Mouse (Mus musculus) limb, embryonic 14.5 days (tissue): ENCODE data around the gene Sun2. TPM values are rescaled to one million over a fixed set of nuclear protein-coding genes. Genes with fewer than 3 reads are reported as not detected.
A peak's percentile ranks its signal among the peaks of the same experiment; 100 is the strongest.

Experiments
- ATAC-seq: fragments of 200-750 bp; cut with Nextera tagmentation; 2 replicates; pipeline ENCODE4 v1.8.0; 2017; ENCODE audit warnings: low read depth, moderate number of reproducible peaks, moderate TSS enrichment; ENCODE audit not compliant: low FRiP score
- DNase-seq: peaks from one replicate; pipeline ENCODE4 v3.0.0-alpha.2; 2015; ENCODE audit warnings: low spot score
- H3K27ac ChIP-seq: fragments of 300-500 bp; sonication (generic); replicated peaks from 2 replicates; pipeline ENCODE4 v1.5.1; 2014; ENCODE audit warnings: low read depth, mild to moderate bottlenecking, low read length, moderate library complexity, mixed read lengths
- H3K27me3 ChIP-seq: fragments of 300-500 bp; sonication (generic); 2 replicates; pipeline ENCODE4 v1.6.1; 2014; ENCODE audit warnings: low read length, mixed read lengths; ENCODE audit not compliant: control insufficient read depth, insufficient read depth
- H3K36me3 ChIP-seq: fragments of 300-500 bp; sonication (generic); 2 replicates; pipeline ENCODE4 v1.6.1; 2014; ENCODE audit warnings: mild to moderate bottlenecking, low read length, moderate library complexity, mixed read lengths; ENCODE audit not compliant: control insufficient read depth, insufficient read depth
- H3K4me1 ChIP-seq: fragments of 300-500 bp; sonication (generic); 2 replicates; pipeline ENCODE4 v1.6.1; 2014; ENCODE audit warnings: antibody characterized with exemption, low read length, mixed read lengths; ENCODE audit not compliant: control insufficient read depth, insufficient read depth
- H3K4me2 ChIP-seq: fragments of 300-500 bp; sonication (generic); replicated peaks from 2 replicates; pipeline ENCODE4 v1.6.1; 2014; ENCODE audit warnings: low read depth, mild to moderate bottlenecking, low read length, moderate library complexity; ENCODE audit not compliant: severe bottlenecking
- H3K4me3 ChIP-seq: fragments of 300-500 bp; sonication (generic); replicated peaks from 2 replicates; pipeline ENCODE4 v1.5.1; 2014; ENCODE audit warnings: low read length
- H3K9ac ChIP-seq: fragments of 300-500 bp; sonication (generic); 2 replicates; pipeline ENCODE4 v1.6.1; 2014; ENCODE audit warnings: mild to moderate bottlenecking, low read depth, low read length, moderate library complexity; ENCODE audit not compliant: severe bottlenecking
- H3K9me3 ChIP-seq: fragments of 300-500 bp; sonication (generic); 2 replicates; pipeline ENCODE4 v1.6.1; 2016; ENCODE audit warnings: low read length; ENCODE audit not compliant: control insufficient read depth
- POLR2A ChIP-seq: fragments of 200-500 bp; IDR thresholded peaks from 2 replicates; pipeline ENCODE4 v1.8.0; 2012; ENCODE audit warnings: inconsistent platforms, mild to moderate bottlenecking, moderate library complexity, borderline replicate concordance; ENCODE audit not compliant: insufficient read depth, insufficient read length; ENCODE audit errors: extremely low read depth
- WGBS: fragments of 180-500 bp; shearing (Covaris S2); extraction: QIAGEN DNeasy Blood & Tissue Kit; methylation state at CpG from one replicate; pipeline ENCODE4 v1.1.7; 2014; 5-methylcytosine and 5-hydroxymethylcytosine counted together
- polyA plus RNA-seq, 2 experiments: library from polyadenylated mRNA; depleted of rRNA in 1 of 2; stranded (reverse) in 1 of 2; unstranded in 1 of 2; fragments of >200 nt; fragmentation: Nextera tagmentation in 1 of 2; extraction: Ambion mirVana in 1 of 2; gene quantifications; 2 replicates each; pipeline versions ENCODE4 v1.2.1 to v1.2.3; 2012 to 2014

Gene Sun2
- polyA plus RNA-seq (2012; rRNA removed) (37.9 and 46.8 TPM in 2 replicates), polyA plus RNA-seq (2014; fragmentation: Nextera tagmentation; extraction: Ambion mirVana) (6.9 and 8.0 TPM in 2 replicates)

DNA sequence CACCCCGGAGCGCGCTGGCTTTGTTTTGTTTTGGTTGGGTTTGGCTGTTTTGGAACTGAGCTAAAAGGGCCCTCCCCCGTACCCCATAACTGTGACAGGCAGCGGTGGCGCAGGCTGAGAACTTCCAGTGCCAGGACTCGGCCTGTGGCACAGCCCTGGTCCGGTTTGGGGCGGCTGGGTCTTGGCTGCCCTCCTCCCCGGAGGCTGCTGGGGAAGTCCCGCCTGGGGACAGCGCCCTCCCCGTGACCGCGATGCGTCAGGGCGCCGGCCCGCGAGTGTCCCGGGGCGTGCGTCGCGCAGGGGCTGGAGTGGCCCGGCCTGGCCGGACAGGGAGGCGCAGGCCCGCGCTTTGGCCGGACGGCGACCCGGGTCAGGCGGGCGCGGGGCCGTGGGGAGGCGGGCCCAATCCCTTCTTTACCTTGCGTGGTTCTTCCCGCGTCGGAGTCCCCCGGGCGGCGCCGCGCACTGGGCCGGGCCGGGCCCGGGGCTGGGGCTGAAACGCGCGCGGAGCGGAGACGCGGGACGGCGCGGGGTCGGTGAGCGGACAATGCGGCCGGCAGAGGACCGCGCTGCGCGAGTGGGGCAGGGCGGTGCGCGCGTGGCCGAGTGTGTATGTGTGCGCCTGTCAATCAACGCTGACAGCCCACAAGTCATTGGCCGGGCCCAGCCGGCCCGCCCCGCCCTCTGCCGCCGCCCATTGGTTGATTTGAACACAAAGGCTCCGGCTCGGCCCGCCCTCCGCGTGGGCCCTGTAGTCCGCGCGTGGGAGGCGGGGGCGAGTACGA, at the start of gene Sun2:
Sun2 (minus strand) TSS at position 616 of the 785 bp plus-strand sequence.
- WGBS = under 1% methylated on average over 62 of the region's 93 CpGs
- peak within 1 kb of the TSS; percentile 61 for H3K4me2 ChIP-seq
- no peaks in the 10 kb centered on the region for H3K9me3 ChIP-seq
- H3K9ac ChIP-seq = peak within 1 kb of the TSS; percentile 88
- peak within 1 kb of the TSS; percentile 97 for H3K4me3 ChIP-seq
- TF ChIP-seq POLR2A = no peak
- DNase-seq (peak; percentile 91), ATAC-seq (peak; percentile 94)
- no peaks in the 10 kb centered on the region for H3K27me3 ChIP-seq
- peaks cover 12% of the 10 kb centered on the region for H3K4me1 ChIP-seq
- H3K36me3 ChIP-seq = peaks cover 19% of the 10 kb centered on the region
- H3K27ac ChIP-seq = 0 out of 2 replicates have a peak within 1 kb of the TSS, but pooled peaks have one; percentile 38

DNA sequence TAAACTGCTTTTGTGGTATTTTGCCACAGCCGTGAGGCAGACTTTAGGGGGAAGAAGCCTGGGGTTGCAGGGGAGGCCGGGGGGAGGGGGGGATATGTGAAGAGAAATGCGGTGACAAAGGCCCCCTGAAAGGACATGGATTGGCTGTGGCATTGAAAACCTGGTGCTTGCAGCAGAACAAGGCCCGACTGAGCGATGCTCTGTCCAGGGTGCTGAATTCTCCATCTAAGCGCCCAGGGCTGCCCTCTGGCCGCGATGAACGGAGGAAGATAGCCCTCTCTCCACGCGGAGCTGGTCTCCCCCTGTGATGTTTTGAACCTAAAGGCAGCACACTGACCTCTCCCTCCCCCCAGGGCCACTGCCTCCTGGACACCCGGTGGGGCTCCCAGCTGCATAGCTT, 49.2 kb upstream of the Sun2 start:
- H3K27me3 ChIP-seq = no peaks in the 10 kb centered on the region
- WGBS = 2% methylated on average over 12 of the region's 12 CpGs
- no peaks in the 10 kb centered on the region for H3K4me1 ChIP-seq
- no peak overlapping the region for H3K9ac ChIP-seq
- DNase-seq (peak; percentile 83), ATAC-seq (no peak)
- no peaks in the 10 kb centered on the region for H3K36me3 ChIP-seq
- H3K9me3 ChIP-seq = no peaks in the 10 kb centered on the region
- no peak overlapping the region for H3K4me2 ChIP-seq
- no peak overlapping the region for H3K4me3 ChIP-seq
- no peak for TF ChIP-seq POLR2A
- no peak overlapping the region for H3K27ac ChIP-seq

- WGBS = 80% methylated on average over 6 of the region's 6 CpGs
- Histone ChIP-seq H3K9ac (no peak overlapping the region), H3K9me3 (no peaks in the 10 kb centered on the region), H3K4me2 (no peak overlapping the region), H3K27ac (no peak overlapping the region), H3K27me3 (no peaks in the 10 kb centered on the region), H3K4me3 (no peak overlapping the region), H3K4me1 (no peaks in the 10 kb centered on the region), H3K36me3 (no peaks in the 10 kb centered on the region)
- no peak for ATAC-seq
- no peak for DNase-seq
- no peak for TF ChIP-seq POLR2A
These were observed 48.6 kb upstream of the Sun2 start for GRCm38 (mm10) chr15:79790905-79791304.

GRCm38 (mm10) chr15:79790111-79790510, 47.8 kb upstream of the Sun2 start:
- Histone ChIP-seq H3K9me3 (no peaks in the 10 kb centered on the region), H3K27ac (no peak overlapping the region), H3K4me1 (no peaks in the 10 kb centered on the region), H3K9ac (no peak overlapping the region), H3K4me2 (no peak overlapping the region), H3K27me3 (no peaks in the 10 kb centered on the region), H3K4me3 (no peak overlapping the region), H3K36me3 (no peaks in the 10 kb centered on the region)
- WGBS = 50% methylated on average over 8 of the region's 8 CpGs
- ATAC-seq = no peak
- DNase-seq = no peak
- TF ChIP-seq POLR2A = no peak

GRCm38 (mm10) chr15:79787815-79788214, 45.5 kb upstream of the Sun2 start:
- no peak for TF ChIP-seq POLR2A
- 67% methylated on average over 8 of the region's 8 CpGs for WGBS
- no peaks in the 10 kb centered on the region for H3K9me3 ChIP-seq
- H3K27ac ChIP-seq = no peak overlapping the region
- H3K4me2 ChIP-seq = no peak overlapping the region
- DNase-seq (no peak), ATAC-seq (no peak)
- H3K27me3 ChIP-seq = no peaks in the 10 kb centered on the region
- no peaks in the 10 kb centered on the region for H3K36me3 ChIP-seq
- H3K4me3 ChIP-seq = no peak overlapping the region
- H3K9ac ChIP-seq = no peak overlapping the region
- H3K4me1 ChIP-seq = no peaks in the 10 kb centered on the region

DNA sequence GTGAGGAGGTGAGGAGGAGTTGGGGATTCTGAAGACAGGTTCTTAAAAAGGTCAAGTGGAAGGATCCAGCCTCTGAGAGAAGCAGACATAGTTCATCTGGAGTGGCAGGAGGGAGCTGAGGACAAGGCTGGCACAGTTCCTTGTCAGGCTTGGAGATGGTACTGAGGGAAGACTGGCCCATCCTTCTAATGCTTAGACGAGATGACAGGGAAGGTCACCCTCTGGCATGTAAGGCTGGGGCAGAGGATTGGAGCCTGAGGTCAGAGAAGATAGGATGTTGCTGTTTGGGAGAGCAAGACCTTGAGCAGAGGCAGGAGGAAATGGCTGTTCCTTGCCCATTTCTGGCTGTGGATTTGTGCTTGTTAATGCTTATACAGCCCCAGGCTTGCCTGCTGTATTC, 42.7 kb upstream of the Sun2 start:
- no peak for TF ChIP-seq POLR2A
- ATAC-seq = no peak
- no peak overlapping the region for H3K4me3 ChIP-seq
- no peaks in the 10 kb centered on the region for H3K36me3 ChIP-seq
- no peak for DNase-seq
- no peak overlapping the region for H3K27ac ChIP-seq
- H3K9me3 ChIP-seq = no peaks in the 10 kb centered on the region
- H3K4me1 ChIP-seq = no peaks in the 10 kb centered on the region
- H3K27me3 ChIP-seq = no peaks in the 10 kb centered on the region
- no peak overlapping the region for H3K4me2 ChIP-seq
- no peak overlapping the region for H3K9ac ChIP-seq
- WGBS = 67% methylated on average over 1 of the region's 1 CpGs
